Mouse (Mus musculus): ENCODE data around the gene Pwwp2b.

The Pwwp2b gene

GRCm38 (mm10) chr7:139224070-139224469 is 24.2 kb upstream of the Pwwp2b start:
- DNase-seq (ENCODE audit: extremely low read depth, low read depth): no peak

- no peak for DNase-seq (ENCODE audit: extremely low read depth, low read depth)
Observed at GRCm38 (mm10) chr7:139224725-139225124, 23.6 kb upstream of the Pwwp2b start.

- DNase-seq (ENCODE audit: extremely low read depth, low read depth): no peak
Observed at GRCm38 (mm10) chr7:139226416-139226815, 21.9 kb upstream of the Pwwp2b start.

DNA sequence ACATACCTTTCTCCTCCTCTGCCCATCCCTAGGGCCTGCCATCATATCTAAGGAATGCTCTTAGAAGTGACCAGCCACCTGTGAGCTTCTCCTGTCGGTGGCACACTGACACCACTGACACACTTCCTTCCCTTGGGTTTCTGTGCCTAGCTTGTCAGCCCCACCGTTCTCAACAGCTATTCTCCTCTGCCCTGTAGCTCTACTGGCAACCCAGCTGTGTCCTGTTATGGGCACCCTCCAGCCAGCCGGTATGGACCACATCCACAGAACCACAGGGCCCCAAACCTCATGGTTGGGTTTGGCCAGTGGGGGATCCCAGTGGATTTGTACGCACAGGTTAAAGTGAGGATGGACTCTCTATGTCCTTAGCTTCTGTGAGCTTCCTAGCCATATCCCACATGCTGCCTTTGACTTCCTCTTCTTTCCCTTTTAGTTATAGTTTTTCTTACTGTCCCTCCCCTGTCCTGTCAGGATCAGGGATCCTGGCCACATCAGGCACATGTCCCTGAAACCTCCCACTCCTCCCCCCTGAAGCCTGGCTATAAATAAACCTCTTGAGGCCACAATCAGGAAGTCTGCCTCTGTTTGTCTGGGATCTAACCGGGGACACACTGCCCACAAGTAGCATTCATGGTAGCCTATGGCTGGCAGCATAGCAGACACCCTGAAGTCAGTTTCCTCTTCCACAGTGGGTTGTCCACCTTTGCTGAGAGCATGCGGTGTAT is 19.7 kb upstream of the Pwwp2b start:
- no peak for DNase-seq (ENCODE audit: extremely low read depth, low read depth)

DNA sequence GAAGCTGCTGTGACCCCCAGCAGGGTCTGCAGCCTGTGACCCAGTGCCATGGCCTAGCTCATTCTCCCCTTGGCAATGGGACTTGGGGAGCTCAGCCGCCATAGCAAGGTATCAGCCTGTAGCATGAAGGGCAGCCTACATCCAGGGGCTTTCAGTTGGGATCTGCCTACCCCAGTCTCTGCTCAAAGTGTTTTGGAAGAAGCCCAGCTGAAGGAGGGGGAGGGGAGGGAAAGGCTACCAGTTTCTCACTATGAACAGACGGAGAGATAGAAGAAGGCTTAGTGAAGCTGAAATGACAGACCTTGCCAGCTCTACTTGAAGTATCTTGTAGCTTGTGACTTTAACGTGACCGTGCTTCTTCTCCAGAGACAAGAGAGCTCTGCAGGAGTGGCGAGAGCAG is 18.4 kb upstream of the Pwwp2b start:
- no peak for DNase-seq (ENCODE audit: extremely low read depth, low read depth)

DNA sequence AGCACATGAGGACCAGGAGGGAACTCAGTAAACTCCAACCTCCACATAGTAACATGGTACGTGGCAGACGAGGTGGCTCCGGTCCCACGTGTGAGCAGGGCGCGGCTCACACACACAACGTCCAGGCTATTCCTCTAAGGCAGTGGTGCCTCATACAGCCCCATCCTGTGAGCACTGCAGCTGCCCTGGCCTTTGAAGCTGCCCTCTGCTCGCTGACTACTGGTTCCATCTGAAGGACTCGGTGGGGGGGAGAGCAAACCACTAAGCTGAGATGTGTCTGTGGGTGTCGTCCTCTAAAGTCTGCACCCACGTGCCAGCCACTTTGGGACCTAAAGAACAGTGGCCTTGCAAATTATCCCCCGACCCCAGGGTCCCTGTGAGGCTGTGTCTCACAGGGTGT is 18.0 kb upstream of the Pwwp2b start:
- no peak for DNase-seq (ENCODE audit: extremely low read depth, low read depth)

DNA sequence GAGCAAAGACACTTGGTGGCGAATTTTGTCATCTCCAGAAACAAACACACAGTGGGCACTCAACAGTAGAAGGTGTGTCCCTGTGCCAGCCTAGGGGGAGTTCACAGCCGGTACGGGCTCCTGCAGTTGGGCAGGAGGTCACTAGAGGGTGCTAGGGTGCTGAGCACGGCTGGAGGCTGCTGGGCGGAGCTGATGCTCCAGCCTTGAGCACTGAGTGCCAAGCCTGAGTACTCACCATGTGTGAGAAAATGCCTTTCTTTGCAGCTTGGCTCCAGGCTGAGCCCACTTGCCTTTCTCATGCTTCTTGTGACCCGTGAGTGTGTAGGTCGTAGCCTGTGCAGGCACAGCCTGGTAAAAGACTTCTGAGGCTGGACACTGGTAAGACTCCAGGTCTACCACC is 14.6 kb upstream of the Pwwp2b start:
- peak; percentile 67 for DNase-seq (ENCODE audit: extremely low read depth, low read depth)

- DNase-seq (ENCODE audit: extremely low read depth, low read depth): no peak
Observed at GRCm38 (mm10) chr7:139234426-139235188, 13.7 kb upstream of the Pwwp2b start.

DNA sequence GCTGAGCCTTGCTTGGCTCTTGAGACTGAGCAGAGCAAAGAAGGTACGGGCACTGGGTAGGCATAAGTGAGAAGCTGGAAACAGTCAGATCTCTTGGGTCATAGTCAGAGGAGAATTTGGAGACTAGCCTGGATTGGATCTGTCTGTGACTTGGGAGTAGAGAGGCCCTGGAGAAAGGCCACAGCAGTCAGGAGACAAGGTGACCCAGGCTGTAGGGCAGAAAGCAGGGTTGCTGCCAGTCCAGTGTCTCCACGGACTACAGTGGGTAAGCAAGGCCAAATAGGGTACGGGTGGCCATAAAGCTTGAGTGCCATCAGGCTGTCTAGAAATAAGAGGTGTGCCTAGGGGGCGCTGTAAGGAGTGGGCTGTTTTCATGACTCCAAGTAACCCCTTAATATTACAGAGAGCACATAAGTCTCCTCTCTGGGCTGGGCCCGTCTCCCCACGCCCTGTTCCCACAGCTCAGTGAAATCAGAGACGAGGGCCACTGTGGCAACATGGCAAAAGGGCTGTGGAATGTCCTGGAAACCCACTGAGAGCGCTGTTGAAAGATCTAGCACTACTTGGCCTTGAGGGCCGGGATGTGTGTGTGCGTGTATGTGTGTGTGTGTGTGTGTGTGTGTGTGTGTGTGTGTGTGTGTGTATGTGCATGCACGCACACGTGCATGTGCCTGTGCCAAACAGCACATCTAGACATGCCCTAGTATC is 12.5 kb upstream of the Pwwp2b start:
- no peak for DNase-seq (ENCODE audit: extremely low read depth, low read depth)

DNA sequence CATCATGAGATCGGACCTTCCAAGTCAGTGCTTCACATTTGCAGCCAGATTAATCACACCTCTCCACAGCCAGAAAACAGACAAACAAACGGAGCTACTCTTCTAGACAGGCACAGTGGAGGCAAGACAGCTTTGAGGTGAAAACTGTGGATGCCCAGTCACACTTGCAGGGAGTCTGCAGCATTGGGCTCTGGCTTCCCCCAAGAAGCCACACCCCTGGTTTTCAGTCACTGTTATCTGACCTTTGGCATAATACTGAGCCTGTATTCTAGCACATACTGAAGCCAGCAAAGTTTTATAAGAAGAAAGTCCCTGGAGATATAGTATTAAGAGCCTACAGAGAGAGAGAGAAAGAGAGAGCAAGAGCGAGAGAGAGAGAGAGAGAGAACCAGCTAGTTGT is 8.8 kb upstream of the Pwwp2b start:
- DNase-seq (ENCODE audit: extremely low read depth, low read depth): no peak

DNA sequence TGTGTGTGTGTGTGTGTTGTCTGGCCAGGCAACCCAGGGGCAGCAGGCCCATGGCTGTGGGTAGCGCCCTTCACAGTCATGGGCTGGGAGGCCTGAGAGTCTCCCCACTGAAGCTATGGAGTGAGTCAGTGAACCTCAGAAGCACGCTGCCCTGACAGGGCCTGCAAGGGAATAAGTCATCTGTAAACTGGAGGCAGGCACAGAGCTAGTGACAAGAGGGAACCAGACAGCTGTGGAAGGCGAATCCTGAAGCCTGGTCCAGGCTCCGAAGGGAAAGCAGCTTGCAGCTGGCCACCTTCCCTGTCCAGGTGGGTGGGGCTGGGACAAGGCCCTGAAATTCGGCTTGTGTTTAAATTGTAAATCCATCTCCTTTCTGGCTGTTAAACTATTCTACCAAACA is 2.2 kb upstream of the Pwwp2b start:
- DNase-seq (ENCODE audit: extremely low read depth, low read depth): no peak

DNA sequence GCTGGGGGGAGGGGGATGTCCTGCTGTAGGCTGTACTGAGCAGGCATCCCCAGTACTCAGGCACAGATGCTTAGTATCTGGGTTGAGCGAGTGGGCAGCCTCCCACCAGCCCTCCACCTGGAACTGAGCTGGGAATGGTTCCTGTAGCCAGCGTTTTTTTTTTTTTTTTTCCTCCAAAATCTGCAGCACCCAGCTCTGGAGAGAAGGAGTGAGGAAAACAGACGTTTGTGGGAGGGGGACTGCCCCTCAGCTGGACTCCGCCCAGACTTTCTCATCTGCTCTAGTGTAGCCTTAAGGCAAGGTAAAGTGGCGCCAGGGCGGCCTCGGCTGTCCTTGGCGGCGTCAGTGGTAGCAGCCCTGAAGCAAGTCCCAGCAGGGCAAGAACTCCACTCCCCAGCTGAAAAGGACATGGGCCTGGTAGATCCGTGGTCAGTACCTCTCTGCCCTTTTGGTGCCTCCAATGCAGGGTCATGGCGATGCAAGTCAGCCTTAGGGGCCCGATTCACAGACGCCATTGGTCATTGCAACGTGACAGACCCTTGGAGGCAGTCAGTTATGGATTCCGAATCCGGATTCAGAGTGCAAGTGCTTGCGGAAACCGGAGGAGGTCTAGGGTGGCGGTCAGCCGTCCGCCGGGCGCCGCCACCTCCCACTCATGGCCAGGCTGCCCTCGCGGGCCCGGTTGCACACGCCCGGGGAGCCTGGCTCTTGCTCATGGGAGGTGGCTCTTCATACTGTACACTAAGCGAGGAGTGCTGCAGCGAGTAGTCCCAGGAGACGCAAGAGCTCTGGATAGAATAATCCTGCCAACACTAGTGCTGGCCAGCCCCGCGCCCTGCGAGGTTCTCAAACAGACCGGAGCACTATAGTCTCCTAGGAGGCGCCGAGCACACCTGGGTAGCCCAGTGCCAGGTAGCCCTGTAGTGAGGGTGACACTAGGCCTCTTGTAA is 1.1 kb upstream of the Pwwp2b start:
- no peak for DNase-seq (ENCODE audit: extremely low read depth, low read depth)

- no peak for DNase-seq (ENCODE audit: extremely low read depth, low read depth)
Observed at GRCm38 (mm10) chr7:139248615-139249405, 528 bp downstream of the Pwwp2b start.

DNA sequence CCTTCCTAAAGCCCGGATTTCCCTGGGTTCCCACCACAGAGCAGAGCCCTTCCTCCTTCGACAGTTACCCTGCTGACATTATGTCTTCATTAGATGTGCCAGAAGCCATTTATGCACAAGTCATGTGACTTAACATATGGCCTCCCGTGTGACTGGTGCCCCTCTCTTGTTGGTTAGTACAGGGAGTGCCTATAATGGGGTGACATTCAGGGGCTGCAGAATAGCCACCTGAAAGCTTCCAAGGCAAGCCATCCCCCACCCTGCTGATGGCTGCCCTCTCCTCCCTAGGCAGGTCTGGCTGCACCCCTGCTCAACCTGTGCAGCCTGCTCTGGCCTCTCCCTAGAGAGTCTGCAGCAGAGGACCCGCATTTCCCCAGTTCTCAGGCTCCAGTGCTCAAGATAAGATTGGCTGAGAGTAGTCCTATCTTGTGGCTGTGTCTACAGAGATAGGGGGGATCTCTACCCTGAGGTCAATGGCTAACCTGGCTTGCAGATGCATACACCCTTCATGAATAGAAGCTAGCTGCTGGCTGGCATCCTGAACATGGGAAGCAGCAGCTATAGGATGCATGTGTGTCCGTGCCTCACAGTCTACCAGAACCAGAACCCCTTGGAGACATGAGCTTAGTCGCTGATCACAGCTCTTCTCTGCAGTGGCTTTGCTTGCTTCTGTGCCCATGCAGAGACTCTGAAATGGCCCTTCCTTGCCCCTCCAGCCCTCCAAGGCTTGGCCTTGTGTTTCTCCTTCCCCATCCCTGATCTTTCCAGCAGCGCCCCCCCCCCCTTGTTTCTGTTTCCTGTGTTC is 1.3 kb downstream of the Pwwp2b start:
- DNase-seq (ENCODE audit: extremely low read depth, low read depth): no peak

DNA sequence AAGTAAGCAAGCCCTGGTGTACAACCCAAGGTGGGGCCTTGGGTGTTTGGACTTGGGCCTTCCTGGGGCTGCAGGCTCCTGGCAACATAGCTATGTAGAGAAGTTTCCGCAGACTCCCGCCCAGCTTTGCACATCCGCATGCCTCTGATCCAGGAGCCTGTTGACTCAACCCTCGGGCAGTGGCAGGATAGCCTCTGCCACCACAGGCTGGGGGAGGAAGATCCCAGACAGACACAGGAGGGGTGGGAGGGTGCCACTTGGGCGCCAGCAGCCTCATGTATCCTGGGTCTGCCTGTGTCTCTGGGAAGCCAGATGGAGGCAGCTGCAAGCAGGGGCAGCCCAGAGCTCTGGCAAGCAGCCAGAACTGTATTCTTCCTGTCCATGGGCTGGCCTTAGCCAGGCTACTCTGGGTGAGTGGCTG is 3.6 kb downstream of the Pwwp2b start:
- no peak for DNase-seq (ENCODE audit: extremely low read depth, low read depth)

DNA sequence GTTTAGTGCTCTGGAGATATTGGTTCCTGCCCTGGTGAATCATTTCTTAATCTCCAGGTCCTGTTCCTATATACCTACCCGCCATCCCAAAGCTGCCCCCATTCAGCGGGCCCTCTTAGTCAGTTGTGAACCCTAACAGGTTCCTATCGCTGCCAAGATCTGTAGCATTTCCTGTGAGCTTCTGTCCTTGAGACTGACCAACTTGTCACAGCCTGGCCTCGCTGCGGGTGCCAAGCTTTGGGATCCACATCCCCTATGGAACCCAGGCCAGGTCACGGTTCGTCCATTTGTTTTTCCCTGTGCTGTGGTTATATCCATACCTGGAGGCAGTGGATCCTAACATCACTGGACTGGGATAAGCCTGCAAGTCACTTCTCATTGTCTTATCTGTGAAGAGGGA is 4.3 kb downstream of the Pwwp2b start:
- no peak for DNase-seq (ENCODE audit: extremely low read depth, low read depth)

DNA sequence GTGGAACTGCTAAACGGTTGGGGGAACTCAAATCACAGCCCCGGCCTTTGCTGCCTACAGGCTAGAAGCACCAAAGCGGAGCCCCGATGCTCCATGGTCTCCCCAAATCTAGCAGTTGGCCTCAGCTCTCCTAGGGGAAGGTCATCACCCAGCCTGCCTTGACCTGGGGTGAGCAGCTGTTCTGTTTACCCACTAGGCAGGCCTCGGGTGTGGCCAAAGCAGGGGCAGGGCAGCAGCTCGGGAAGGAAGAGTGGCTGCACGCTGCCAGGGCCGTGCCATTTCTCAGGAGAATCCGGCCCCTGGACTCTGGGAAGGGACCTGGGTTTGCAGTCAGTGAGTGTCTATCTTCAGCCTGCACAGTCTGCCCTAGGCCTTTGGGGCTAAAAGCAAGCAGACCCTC is 4.7 kb downstream of the Pwwp2b start:
- no peak for DNase-seq (ENCODE audit: extremely low read depth, low read depth)

DNA sequence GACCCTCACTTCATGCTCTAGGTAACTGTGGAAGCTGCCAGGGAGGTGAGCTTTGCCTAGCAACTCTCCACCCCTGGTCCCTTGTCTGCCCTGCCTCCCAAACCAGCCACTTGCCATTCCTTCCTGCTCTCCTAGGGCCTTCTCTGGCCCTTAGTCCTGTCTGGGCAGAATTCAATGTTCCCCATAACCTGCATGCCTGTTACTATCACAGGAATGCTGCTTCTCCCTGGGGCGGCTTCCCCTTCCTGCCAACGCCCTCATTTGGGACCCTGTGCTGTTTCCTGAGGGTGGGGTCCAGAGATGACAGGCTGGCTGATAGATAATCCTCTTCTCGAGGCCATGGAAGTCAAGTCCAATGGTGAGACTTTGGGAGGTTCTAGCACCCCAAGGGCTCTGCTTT is 5.2 kb downstream of the Pwwp2b start:
- no peak for DNase-seq (ENCODE audit: extremely low read depth, low read depth)

DNA sequence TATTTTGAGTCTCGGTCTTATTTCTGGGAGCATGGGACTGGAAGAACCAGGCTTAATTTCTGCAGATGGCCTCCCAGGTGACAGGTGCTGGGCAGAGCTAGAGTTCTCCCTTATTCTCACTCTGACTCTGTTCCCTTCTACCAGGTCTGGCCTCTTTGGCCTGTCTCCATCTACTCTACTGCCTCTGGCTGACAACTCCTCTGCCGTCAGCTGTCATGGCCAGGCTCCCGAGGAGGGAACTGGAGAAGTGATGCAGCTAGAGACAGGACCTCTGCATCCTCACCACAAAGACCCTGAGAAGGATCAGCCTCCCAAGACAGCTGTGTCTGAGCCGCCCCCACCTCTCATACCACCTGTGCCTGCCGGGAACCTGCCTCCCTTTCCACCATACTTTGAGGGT is 6.3 kb downstream of the Pwwp2b start:
- no peak for DNase-seq (ENCODE audit: extremely low read depth, low read depth)
